Mouse (Mus musculus) gastrocnemius, adult 2 months (tissue): ENCODE measurements at regions not wholly inside any gene's neighbourhood (a gene's known extent, or its start where the extent isn't known, plus 50 kb on each side); places are given as distances from the start of the nearest gene placed in this dataset.

ENCODE experiments used
- DNase-seq: peaks from one replicate; pipeline ENCODE4 v3.0.0; 2022
- H3K27ac ChIP-seq: fragments of 200-600 bp; 2 replicates; pipeline ENCODE4 v1.8.1; 2022; ENCODE audit warnings: mild to moderate bottlenecking
- H3K4me3 ChIP-seq: fragments of 200-600 bp; 2 replicates; pipeline ENCODE4 v1.8.1; 2022; ENCODE audit warnings: mild to moderate bottlenecking, moderate library complexity
- CTCF ChIP-seq: fragments of 200-600 bp; IDR thresholded peaks from 2 replicates; pipeline ENCODE4 v1.8.1; 2022; ENCODE audit warnings: antibody characterized with exemption, mild to moderate bottlenecking, moderate library complexity
- intact Hi-C: fragments of 180-260 bp; cut with DNase I; formaldehyde crosslinking; loops from one replicate; pipeline ENCODE4 v1.15.1; 2025

GRCm38 (mm10) chr2:48634456-48635174, 179.3 kb upstream of the Acvr2a start:
- intact Hi-C loops, result no loop called here
- no peak overlapping the region for H3K4me3 ChIP-seq
- no peak overlapping the region for H3K27ac ChIP-seq
- DNase-seq, result no peak
- TF ChIP-seq CTCF, result no peak

- Histone ChIP-seq H3K4me3 (no peak overlapping the region), H3K27ac (no peak overlapping the region)
- no peak for TF ChIP-seq CTCF
- intact Hi-C loops, result no loop called here
- no peak for DNase-seq
These were observed 177.8 kb upstream of the Acvr2a start for GRCm38 (mm10) chr2:48636108-48636507.

GRCm38 (mm10) chr2:48644114-48644513, 169.8 kb upstream of the Acvr2a start:
- no peak for DNase-seq
- Histone ChIP-seq H3K27ac (no peak overlapping the region), H3K4me3 (no peak overlapping the region)
- no peak for TF ChIP-seq CTCF
- intact Hi-C loops, result no loop called here

- no peak overlapping the region for H3K4me3 ChIP-seq
- peak overlapping the region; percentile 0; the same call in 1 of the 2 replicates for H3K27ac ChIP-seq
- DNase-seq, result no peak
- intact Hi-C loops, result no loop called here
- TF ChIP-seq CTCF, result no peak
These were observed 163.6 kb upstream of the Acvr2a start for GRCm38 (mm10) chr2:48650281-48650680.

GRCm38 (mm10) chr2:48661222-48661621, 152.7 kb upstream of the Acvr2a start:
- intact Hi-C loops, result no loop called here
- Histone ChIP-seq H3K4me3 (no peak overlapping the region), H3K27ac (no peak overlapping the region)
- no peak for TF ChIP-seq CTCF
- no peak for DNase-seq

- DNase-seq, result no peak
- no peak for TF ChIP-seq CTCF
- H3K27ac ChIP-seq, result no peak overlapping the region
- no peak overlapping the region for H3K4me3 ChIP-seq
- intact Hi-C loops, result no loop called here
These were observed 148.8 kb upstream of the Acvr2a start for GRCm38 (mm10) chr2:48665103-48665502.

GRCm38 (mm10) chr2:48689098-48689497, 124.8 kb upstream of the Acvr2a start:
- Histone ChIP-seq H3K27ac (no peak overlapping the region), H3K4me3 (no peak overlapping the region)
- no peak for TF ChIP-seq CTCF
- DNase-seq, result no peak
- intact Hi-C loops, result no loop called here

- intact Hi-C loops, result no loop called here
These were observed 119.4 kb upstream of the Acvr2a start for GRCm38 (mm10) chr2:48694509-48694908.

GRCm38 (mm10) chr2:48700886-48701285, 113.0 kb upstream of the Acvr2a start:
- no peak for TF ChIP-seq CTCF
- Histone ChIP-seq H3K4me3 (no peak overlapping the region), H3K27ac (no peak overlapping the region)
- no peak for DNase-seq
- intact Hi-C loops, result no loop called here

More at GRCm38 (mm10) chr2:48694509-48694908, 119.4 kb upstream of the Acvr2a start:
- Histone ChIP-seq H3K27ac (no peak overlapping the region), H3K4me3 (no peak overlapping the region)
- DNase-seq, result no peak
- TF ChIP-seq CTCF, result no peak

- no peak overlapping the region for H3K27ac ChIP-seq
- H3K4me3 ChIP-seq, result no peak overlapping the region
- no peak for DNase-seq
- intact Hi-C loops, result no loop called here
- no peak for TF ChIP-seq CTCF
These were observed 108.7 kb upstream of the Acvr2a start for GRCm38 (mm10) chr2:48705103-48705804.

- Histone ChIP-seq H3K27ac (no peak overlapping the region), H3K4me3 (no peak overlapping the region)
- no peak for TF ChIP-seq CTCF
- DNase-seq, result no peak
- intact Hi-C loops, result no loop called here
These were observed 108.1 kb upstream of the Acvr2a start for GRCm38 (mm10) chr2:48705805-48706150.

- intact Hi-C loops, result no loop called here
- Histone ChIP-seq H3K4me3 (no peak overlapping the region), H3K27ac (no peak overlapping the region)
- no peak for DNase-seq
- no peak for TF ChIP-seq CTCF
These were observed 107.7 kb upstream of the Acvr2a start for GRCm38 (mm10) chr2:48706188-48706587.

- H3K27ac ChIP-seq, result no peak overlapping the region
- TF ChIP-seq CTCF, result no peak
- intact Hi-C loops, result no loop called here
- H3K4me3 ChIP-seq, result no peak overlapping the region
- DNase-seq, result no peak
These were observed 97.7 kb upstream of the Acvr2a start for GRCm38 (mm10) chr2:48716206-48716605.

GRCm38 (mm10) chr2:48717770-48718169, 96.1 kb upstream of the Acvr2a start:
- no peak for TF ChIP-seq CTCF
- no peak for DNase-seq
- intact Hi-C loops, result no loop called here

More at GRCm38 (mm10) chr2:48717770-48718169, 96.1 kb upstream of the Acvr2a start:
- H3K4me3 ChIP-seq, result no peak overlapping the region
- H3K27ac ChIP-seq, result no peak overlapping the region
